Mouse (Mus musculus): Measurements from ENCODE around the gene Rnf126. TPM values are rescaled to one million over a fixed set of nuclear protein-coding genes. Genes with fewer than 3 reads are reported as not detected.

Rnf126 gene
- polyA plus RNA-seq, 1 experiment from 2014 or later, result 90.3 TPM

DNA sequence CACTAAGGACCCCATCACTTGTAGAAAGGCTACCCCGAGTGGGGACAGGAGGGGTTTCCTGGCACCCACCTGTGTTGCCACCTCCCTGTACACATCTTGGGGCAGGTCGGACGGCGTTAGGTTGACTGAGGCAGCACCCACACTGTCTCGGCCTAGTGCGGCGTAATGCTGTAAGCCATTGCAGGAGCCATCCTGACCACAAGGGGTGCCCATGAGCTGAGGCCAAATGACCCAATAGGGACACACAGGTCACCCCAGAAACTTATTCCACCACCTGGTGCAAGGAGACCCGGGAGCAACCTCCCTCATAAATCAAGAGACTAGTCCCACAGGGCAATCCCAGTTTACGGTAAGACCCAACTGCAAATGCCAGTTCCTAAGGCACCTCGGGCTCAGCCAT is 28.5 kb downstream of the Rnf126 start:
- Histone ChIP-seq H3K4me2 (ENCODE audit: low read length) (no peak overlapping the region), H3K27me3 (replicated peaks; ENCODE audit: control insufficient read depth, insufficient read depth, low read length) (no peaks in the 10 kb centered on the region; the same call in 1 of the 2 replicates), H3K4me3 (ENCODE audit: low read depth, low read length) (no peak overlapping the region), H3K36me3 (ENCODE audit: control insufficient read depth, insufficient read depth, low read length) (peaks cover 74% of the 10 kb centered on the region), H3K9ac (ENCODE audit: low read length) (no peak overlapping the region), H3K9me3 (ENCODE audit: control insufficient read depth, low read length) (peaks cover 65% of the 10 kb centered on the region), H3K27ac (ENCODE audit: low read depth) (no peak overlapping the region), H3K4me1 (replicated peaks; ENCODE audit: control insufficient read depth, insufficient read depth, low read length) (no peaks in the 10 kb centered on the region)
- DNase-seq (ENCODE audit: low spot score) (no peak), ATAC-seq (replicated peaks; ENCODE audit: low FRiP score, low TSS enrichment, low read depth) (no peak)
- 91% methylated on average over 10 of the region's 10 CpGs for WGBS

DNA sequence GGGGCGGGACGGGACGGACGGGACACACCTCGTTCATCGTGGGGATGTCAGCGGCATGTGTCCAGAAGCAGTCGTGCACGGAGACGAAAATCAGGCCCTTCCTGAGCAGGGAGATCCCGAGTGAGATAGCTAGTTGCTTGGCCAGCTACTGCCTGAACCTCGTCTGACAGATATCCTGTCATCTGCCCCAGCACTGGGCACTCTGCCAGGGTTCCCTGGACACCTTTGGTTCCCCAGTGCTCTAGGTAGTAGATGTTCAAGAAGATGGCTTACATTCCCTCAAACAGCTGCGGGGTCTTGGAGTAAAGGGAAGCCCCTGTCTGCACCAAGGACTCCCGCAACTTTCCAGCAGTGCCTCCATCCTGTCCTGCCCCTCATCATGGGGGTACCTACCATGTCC is 30.0 kb downstream of the Rnf126 start:
- Histone ChIP-seq H3K4me3 (ENCODE audit: low read depth, low read length) (no peak overlapping the region), H3K4me1 (replicated peaks; ENCODE audit: control insufficient read depth, insufficient read depth, low read length) (no peaks in the 10 kb centered on the region), H3K27ac (ENCODE audit: low read depth) (no peak overlapping the region), H3K4me2 (ENCODE audit: low read length) (no peak overlapping the region), H3K36me3 (ENCODE audit: control insufficient read depth, insufficient read depth, low read length) (peaks cover 59% of the 10 kb centered on the region), H3K9me3 (ENCODE audit: control insufficient read depth, low read length) (peaks cover 70% of the 10 kb centered on the region), H3K9ac (ENCODE audit: low read length) (no peak overlapping the region), H3K27me3 (replicated peaks; ENCODE audit: control insufficient read depth, insufficient read depth, low read length) (no peaks in the 10 kb centered on the region; the same call in 1 of the 2 replicates)
- 90% methylated on average over 14 of the region's 14 CpGs for WGBS
- DNase-seq (ENCODE audit: low spot score), result no peak
- no peak for ATAC-seq (replicated peaks; ENCODE audit: low FRiP score, low TSS enrichment, low read depth)

DNA sequence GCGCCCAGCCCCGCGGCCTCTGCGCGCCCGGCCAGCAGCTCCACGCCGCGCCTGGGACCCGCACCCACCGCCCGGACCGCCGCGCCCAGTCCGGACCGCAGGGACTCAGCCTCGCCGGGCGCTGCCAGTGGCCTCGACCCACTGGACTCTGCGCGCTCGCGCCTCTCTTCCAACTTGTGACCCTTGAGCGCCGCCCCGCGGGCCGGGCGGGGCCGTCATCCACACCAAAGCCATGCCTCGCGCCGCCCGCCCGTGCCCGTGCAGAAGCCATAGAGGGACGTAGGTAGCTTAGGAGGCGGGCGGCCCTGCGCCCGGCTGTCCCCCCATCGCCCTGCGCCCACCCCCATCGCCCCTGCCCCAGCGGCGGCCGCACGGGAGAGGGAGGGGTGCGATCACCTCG is 31.4 kb downstream of the Rnf126 start:
- H3K36me3 ChIP-seq (ENCODE audit: control insufficient read depth, insufficient read depth, low read length), result peaks cover 46% of the 10 kb centered on the region
- DNase-seq (ENCODE audit: low spot score), result no peak
- 25% methylated on average over 37 of the region's 52 CpGs for WGBS
- peaks cover 59% of the 10 kb centered on the region for H3K9me3 ChIP-seq (ENCODE audit: control insufficient read depth, low read length)
- no peak overlapping the region for H3K4me2 ChIP-seq (ENCODE audit: low read length)
- no peak overlapping the region for H3K27ac ChIP-seq (ENCODE audit: low read depth)
- no peaks in the 10 kb centered on the region for H3K4me1 ChIP-seq (replicated peaks; ENCODE audit: control insufficient read depth, insufficient read depth, low read length)
- H3K4me3 ChIP-seq (ENCODE audit: low read depth, low read length), result no peak overlapping the region
- H3K9ac ChIP-seq (ENCODE audit: low read length), result no peak overlapping the region
- 0 out of 2 replicates have a peak, but pooled peaks have one; percentile 2 for ATAC-seq (replicated peaks; ENCODE audit: low FRiP score, low TSS enrichment, low read depth)
- H3K27me3 ChIP-seq (replicated peaks; ENCODE audit: control insufficient read depth, insufficient read depth, low read length), result no peaks in the 10 kb centered on the region; the same call in 1 of the 2 replicates

DNA sequence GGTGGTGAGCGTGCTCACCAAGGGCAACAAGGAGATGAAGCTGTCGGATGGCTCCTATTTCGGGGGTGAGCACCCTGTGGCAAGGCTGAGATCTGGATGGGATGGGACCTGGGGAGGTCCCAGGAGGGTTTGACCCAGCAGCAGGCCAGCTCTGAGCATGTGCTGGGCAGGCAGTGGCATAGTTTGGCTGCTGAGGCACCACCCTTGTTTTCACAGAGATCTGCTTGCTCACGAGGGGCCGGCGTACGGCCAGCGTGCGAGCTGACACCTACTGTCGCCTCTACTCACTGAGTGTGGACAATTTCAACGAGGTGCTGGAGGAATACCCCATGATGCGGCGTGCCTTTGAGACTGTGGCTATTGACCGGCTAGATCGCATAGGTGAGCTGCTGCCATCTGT is 32.9 kb downstream of the Rnf126 start:
- Histone ChIP-seq H3K9ac (ENCODE audit: low read length) (no peak overlapping the region), H3K36me3 (ENCODE audit: control insufficient read depth, insufficient read depth, low read length) (peaks cover 31% of the 10 kb centered on the region), H3K4me3 (ENCODE audit: low read depth, low read length) (no peak overlapping the region), H3K4me2 (ENCODE audit: low read length) (no peak overlapping the region), H3K9me3 (ENCODE audit: control insufficient read depth, low read length) (peaks cover 43% of the 10 kb centered on the region), H3K27me3 (replicated peaks; ENCODE audit: control insufficient read depth, insufficient read depth, low read length) (no peaks in the 10 kb centered on the region; the same call in 1 of the 2 replicates), H3K4me1 (replicated peaks; ENCODE audit: control insufficient read depth, insufficient read depth, low read length) (no peaks in the 10 kb centered on the region), H3K27ac (ENCODE audit: low read depth) (no peak overlapping the region)
- 94% methylated on average over 15 of the region's 15 CpGs for WGBS
- DNase-seq (ENCODE audit: low spot score) (no peak), ATAC-seq (replicated peaks; ENCODE audit: low FRiP score, low TSS enrichment, low read depth) (no peak)

DNA sequence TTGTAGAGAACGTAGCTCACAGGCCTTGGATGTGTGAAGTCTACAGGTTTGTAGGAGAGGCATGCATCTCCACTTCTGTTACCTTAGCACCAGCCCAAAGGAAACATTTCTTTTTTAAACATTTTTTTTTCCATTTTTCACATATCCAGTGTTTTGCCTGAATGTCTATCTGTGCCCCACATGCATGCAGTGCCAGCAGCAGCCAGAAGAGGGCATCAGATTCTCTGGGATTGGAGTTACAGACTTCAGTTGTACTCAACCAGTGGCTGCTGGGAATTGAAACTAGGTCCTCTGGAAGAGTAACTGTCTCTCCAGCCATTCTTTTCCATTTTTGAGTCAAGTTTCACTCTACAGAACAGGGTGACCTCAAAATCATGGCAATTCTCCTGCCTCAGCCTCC is 34.3 kb downstream of the Rnf126 start:
- 82% methylated on average over 1 of the region's 1 CpGs for WGBS
- Histone ChIP-seq H3K27me3 (replicated peaks; ENCODE audit: control insufficient read depth, insufficient read depth, low read length) (no peaks in the 10 kb centered on the region; the same call in 1 of the 2 replicates), H3K27ac (ENCODE audit: low read depth) (no peak overlapping the region), H3K9me3 (ENCODE audit: control insufficient read depth, low read length) (peaks cover 30% of the 10 kb centered on the region), H3K4me3 (ENCODE audit: low read depth, low read length) (no peak overlapping the region), H3K4me2 (ENCODE audit: low read length) (no peak overlapping the region), H3K4me1 (replicated peaks; ENCODE audit: control insufficient read depth, insufficient read depth, low read length) (no peaks in the 10 kb centered on the region), H3K36me3 (ENCODE audit: control insufficient read depth, insufficient read depth, low read length) (peaks cover 17% of the 10 kb centered on the region), H3K9ac (ENCODE audit: low read length) (no peak overlapping the region)
- ATAC-seq (replicated peaks; ENCODE audit: low FRiP score, low TSS enrichment, low read depth) (no peak), DNase-seq (ENCODE audit: low spot score) (no peak)

DNA sequence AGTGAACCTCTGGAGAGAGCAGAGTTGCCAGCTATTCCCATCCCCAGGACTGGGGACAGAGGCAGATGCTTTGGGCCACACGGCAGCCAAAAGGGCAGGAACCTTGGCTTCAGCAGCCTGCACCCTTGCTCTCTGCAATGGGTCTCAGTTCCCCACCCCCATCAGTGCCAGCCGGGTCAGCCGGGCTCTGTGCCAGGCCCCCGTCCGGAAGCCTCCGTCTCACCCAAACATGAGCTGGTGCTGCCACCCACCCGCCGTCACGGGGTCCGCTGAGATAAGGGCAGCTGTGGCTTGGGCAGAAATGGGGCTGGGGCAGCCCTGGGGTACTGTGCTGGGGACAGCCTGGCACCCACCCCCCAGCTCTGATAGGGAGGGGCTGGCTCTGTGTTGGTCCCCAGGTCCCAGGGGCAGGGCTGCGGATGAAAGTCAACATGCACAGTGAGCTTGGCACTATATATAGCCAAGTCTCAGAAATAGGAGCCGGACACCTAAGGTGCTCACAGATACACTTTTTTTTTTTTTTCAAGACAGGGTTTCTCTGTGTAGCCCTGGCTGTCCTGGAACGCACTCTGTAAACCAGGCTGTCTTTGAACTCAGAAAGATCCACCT is 37.3 kb downstream of the Rnf126 start:
- WGBS, result 82% methylated on average over 13 of the region's 13 CpGs
- no peak overlapping the region for H3K27ac ChIP-seq (ENCODE audit: low read depth)
- no peaks in the 10 kb centered on the region for H3K4me1 ChIP-seq (replicated peaks; ENCODE audit: control insufficient read depth, insufficient read depth, low read length)
- no peak overlapping the region for H3K4me2 ChIP-seq (ENCODE audit: low read length)
- H3K9me3 ChIP-seq (ENCODE audit: control insufficient read depth, low read length), result 0 out of 2 replicates have a peak, but pooled peaks cover 5% of the 10 kb centered on the region
- no peak for ATAC-seq (replicated peaks; ENCODE audit: low FRiP score, low TSS enrichment, low read depth)
- no peaks in the 10 kb centered on the region for H3K36me3 ChIP-seq (ENCODE audit: control insufficient read depth, insufficient read depth, low read length)
- H3K9ac ChIP-seq (ENCODE audit: low read length), result no peak overlapping the region
- no peak for DNase-seq (ENCODE audit: low spot score)
- H3K4me3 ChIP-seq (ENCODE audit: low read depth, low read length), result no peak overlapping the region
- no peaks in the 10 kb centered on the region for H3K27me3 ChIP-seq (replicated peaks; ENCODE audit: control insufficient read depth, insufficient read depth, low read length)

DNA sequence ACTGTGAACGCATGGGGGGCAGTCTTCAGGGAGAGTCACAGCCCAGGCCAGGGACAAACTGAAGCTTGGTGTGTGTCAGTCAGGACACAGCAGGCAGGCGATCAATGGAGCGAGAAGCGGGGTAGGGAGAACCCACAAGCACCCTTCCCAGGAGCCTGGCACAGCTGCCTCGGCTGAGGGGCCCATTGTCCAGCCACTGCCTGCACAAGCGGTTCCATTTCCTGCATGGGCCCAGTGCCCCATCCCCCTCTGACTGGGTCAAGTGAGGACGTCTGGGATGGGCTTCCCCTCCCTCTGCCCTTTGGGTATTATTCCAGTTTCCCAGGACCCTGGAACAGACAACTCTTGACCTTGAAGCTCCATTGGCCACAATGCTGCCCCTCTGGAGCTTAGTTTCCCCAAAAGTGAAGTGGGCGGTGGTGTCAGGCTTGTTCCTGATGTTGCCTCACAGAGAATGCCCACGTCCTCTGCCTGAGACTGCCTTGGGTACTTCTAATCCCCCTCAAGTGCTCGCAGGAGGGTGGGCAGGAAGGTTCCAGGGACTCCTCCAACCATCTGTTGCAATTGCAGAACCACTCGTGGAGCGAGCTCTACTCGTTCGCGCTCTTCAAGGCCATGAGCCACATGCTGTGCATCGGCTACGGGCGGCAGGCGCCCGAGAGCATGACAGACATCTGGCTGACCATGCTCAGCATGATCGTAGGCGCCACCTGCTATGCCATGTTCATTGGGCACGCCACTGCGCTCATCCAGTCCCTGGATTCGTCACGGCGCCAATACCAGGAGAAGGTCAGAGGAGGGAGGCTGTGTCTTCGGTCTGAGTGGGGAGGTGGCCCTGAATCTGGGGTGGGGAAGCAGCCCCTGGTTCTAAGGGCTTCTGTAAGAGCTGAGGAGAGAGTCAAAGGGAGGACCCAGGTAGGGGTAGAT is 38.2 kb downstream of the Rnf126 start:
- Histone ChIP-seq H3K9ac (ENCODE audit: low read length) (no peak overlapping the region), H3K27ac (ENCODE audit: low read depth) (no peak overlapping the region), H3K4me1 (replicated peaks; ENCODE audit: control insufficient read depth, insufficient read depth, low read length) (no peaks in the 10 kb centered on the region), H3K9me3 (ENCODE audit: control insufficient read depth, low read length) (0 out of 2 replicates have a peak, but pooled peaks cover 5% of the 10 kb centered on the region), H3K4me3 (ENCODE audit: low read depth, low read length) (no peak overlapping the region), H3K36me3 (ENCODE audit: control insufficient read depth, insufficient read depth, low read length) (no peaks in the 10 kb centered on the region), H3K4me2 (ENCODE audit: low read length) (no peak overlapping the region), H3K27me3 (replicated peaks; ENCODE audit: control insufficient read depth, insufficient read depth, low read length) (no peaks in the 10 kb centered on the region)
- 75% methylated on average over 28 of the region's 28 CpGs for WGBS
- ATAC-seq (replicated peaks; ENCODE audit: low FRiP score, low TSS enrichment, low read depth), result no peak
- DNase-seq (ENCODE audit: low spot score), result no peak

DNA sequence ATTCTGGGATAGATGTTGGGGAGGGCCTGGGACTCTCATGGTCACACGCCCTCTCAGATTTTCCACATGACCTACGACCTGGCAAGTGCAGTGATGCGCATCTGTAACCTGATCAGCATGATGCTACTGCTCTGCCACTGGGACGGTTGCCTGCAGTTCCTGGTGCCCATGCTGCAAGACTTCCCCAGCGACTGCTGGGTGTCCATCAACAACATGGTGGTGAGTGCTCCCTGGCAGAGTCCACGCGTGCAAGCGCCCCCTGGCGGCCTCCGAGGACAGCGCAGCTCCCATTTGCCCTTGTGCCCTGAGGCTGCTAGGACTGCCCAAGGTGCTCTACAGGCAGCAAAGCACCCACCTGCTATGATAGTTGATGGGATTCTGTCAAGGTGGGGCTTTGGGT is 40.7 kb downstream of the Rnf126 start:
- ATAC-seq (replicated peaks; ENCODE audit: low FRiP score, low TSS enrichment, low read depth) (no peak), DNase-seq (ENCODE audit: low spot score) (peak; percentile 66)
- H3K4me3 ChIP-seq (ENCODE audit: low read depth, low read length), result no peak overlapping the region
- no peak overlapping the region for H3K4me2 ChIP-seq (ENCODE audit: low read length)
- H3K9me3 ChIP-seq (ENCODE audit: control insufficient read depth, low read length), result no peaks in the 10 kb centered on the region
- H3K27ac ChIP-seq (ENCODE audit: low read depth), result no peak overlapping the region
- no peaks in the 10 kb centered on the region for H3K36me3 ChIP-seq (ENCODE audit: control insufficient read depth, insufficient read depth, low read length)
- no peaks in the 10 kb centered on the region for H3K4me1 ChIP-seq (replicated peaks; ENCODE audit: control insufficient read depth, insufficient read depth, low read length)
- 42% methylated on average over 11 of the region's 11 CpGs for WGBS
- no peak overlapping the region for H3K9ac ChIP-seq (ENCODE audit: low read length)
- no peaks in the 10 kb centered on the region for H3K27me3 ChIP-seq (replicated peaks; ENCODE audit: control insufficient read depth, insufficient read depth, low read length)
